Mouse (Mus musculus): ENCODE measurements around the gene Pogk. TPM values are rescaled to one million over a fixed set of nuclear protein-coding genes. Genes with fewer than 3 reads are reported as not detected.

Pogk gene
- total and polyA plus RNA-seq, 3 experiments: 11.5 to 14.1 TPM; not detected in 1

GRCm38 (mm10) chr1:166396381-166396780, 13.3 kb downstream of the Pogk start:
- no peak overlapping the region for H3K9ac ChIP-seq (ENCODE audit: control insufficient read depth, low read depth, low read length, poor library complexity, severe bottlenecking)
- no peak overlapping the region for H3K4me3 ChIP-seq (ENCODE audit: control insufficient read depth in 1 of 2, insufficient read depth in 1 of 2, low read depth in 2 of 2, low read length in 2 of 2)
- TF ChIP-seq JUND (IDR thresholded peaks at IDR 0.05; ENCODE audit: low read depth, low read length): no peak
- no peak for TF ChIP-seq ZMIZ1 (IDR thresholded peaks at IDR 0.05; ENCODE audit: low read depth, low read length)
- no peak for TF ChIP-seq NELFE (IDR thresholded peaks at IDR 0.05; ENCODE audit: low read depth, low read length)
- TF ChIP-seq CHD2 (IDR thresholded peaks at IDR 0.05; ENCODE audit: low read length): no peak
- no peak for TF ChIP-seq GABPA (IDR thresholded peaks at IDR 0.05; ENCODE audit: low read depth, low read length)
- TF ChIP-seq RCOR1 (IDR thresholded peaks at IDR 0.05; ENCODE audit: low read depth, low read length): no peak
- H3K4me1 ChIP-seq (ENCODE audit: control insufficient read depth in 1 of 2, insufficient read depth in 2 of 2, low read length in 2 of 2): no peaks in the 10 kb centered on the region
- DNase-seq (ENCODE audit: low read depth, low spot score): no peak
- no peak overlapping the region for H3K27ac ChIP-seq (ENCODE audit: control insufficient read depth, low read depth, low read length)
- no peaks in the 10 kb centered on the region for H3K79me2 ChIP-seq (ENCODE audit: control insufficient read depth, insufficient read depth, low read length, poor library complexity)
- H3K27me3 ChIP-seq (ENCODE audit: control insufficient read depth in 1 of 2, insufficient read depth in 2 of 2, low read length in 2 of 2): no peaks in the 10 kb centered on the region
- peaks cover 0 to 9% of the 10 kb centered on the region in 2 experiments; a peak in 2 of 4 replicates for H3K36me3 ChIP-seq (ENCODE audit: control insufficient read depth in 1 of 2, insufficient read depth in 2 of 2, low read length in 2 of 2)
- no peaks in the 10 kb centered on the region for H3K9me3 ChIP-seq (replicated peaks; ENCODE audit: insufficient read depth, low read length)

- no peaks in the 10 kb centered on the region for H3K4me1 ChIP-seq (ENCODE audit: control insufficient read depth in 1 of 2, insufficient read depth in 2 of 2, low read length in 2 of 2)
- H3K4me3 ChIP-seq (ENCODE audit: control insufficient read depth in 1 of 2, insufficient read depth in 1 of 2, low read depth in 2 of 2, low read length in 2 of 2): no peak overlapping the region
- H3K9ac ChIP-seq (ENCODE audit: control insufficient read depth, low read depth, low read length, poor library complexity, severe bottlenecking): no peak overlapping the region
- no peak for DNase-seq (ENCODE audit: low read depth, low spot score)
- H3K9me3 ChIP-seq (replicated peaks; ENCODE audit: insufficient read depth, low read length): no peaks in the 10 kb centered on the region
- H3K79me2 ChIP-seq (ENCODE audit: control insufficient read depth, insufficient read depth, low read length, poor library complexity): no peaks in the 10 kb centered on the region
- TF ChIP-seq NELFE (IDR thresholded peaks at IDR 0.05; ENCODE audit: low read depth, low read length): no peak
- TF ChIP-seq CHD1 (IDR thresholded peaks at IDR 0.05; ENCODE audit: low read depth, low read length): no peak
- no peak for TF ChIP-seq MXI1 (IDR thresholded peaks at IDR 0.05; ENCODE audit: low read depth, low read length)
- no peak for TF ChIP-seq ELF1 (IDR thresholded peaks at IDR 0.05; ENCODE audit: low read depth, low read length)
- no peak for TF ChIP-seq USF2 (IDR thresholded peaks at IDR 0.05; ENCODE audit: borderline replicate concordance in 1 of 2, insufficient read depth in 1 of 2, low read depth in 1 of 2, low read length in 2 of 2)
- no peak for TF ChIP-seq MAZ (IDR thresholded peaks at IDR 0.05; ENCODE audit: low read depth, low read length)
- TF ChIP-seq SIN3A (IDR thresholded peaks at IDR 0.05; ENCODE audit: low read length): no peak
- TF ChIP-seq CHD2 (IDR thresholded peaks at IDR 0.05; ENCODE audit: low read length): no peak
- TF ChIP-seq TCF12 (IDR thresholded peaks at IDR 0.05; ENCODE audit: low read depth, low read length): no peak
- TF ChIP-seq JUND (IDR thresholded peaks at IDR 0.05; ENCODE audit: low read depth, low read length): no peak
- no peak for TF ChIP-seq TBP (IDR thresholded peaks at IDR 0.05; ENCODE audit: low read depth, low read length)
- TF ChIP-seq UBTF (IDR thresholded peaks at IDR 0.05; ENCODE audit: borderline replicate concordance, insufficient read depth, low read depth, low read length): no peak
- no peak for TF ChIP-seq POLR2A (IDR thresholded peaks at IDR 0.05; ENCODE audit: control insufficient read depth in 1 of 2, insufficient read depth in 1 of 2, low read depth in 1 of 2, low read length in 2 of 2, poor library complexity in 1 of 2)
- TF ChIP-seq ZC3H11A (IDR thresholded peaks at IDR 0.05; ENCODE audit: low read depth, low read length): no peak
- no peak for TF ChIP-seq ZKSCAN1 (IDR thresholded peaks at IDR 0.05; ENCODE audit: low read depth, low read length)
- TF ChIP-seq CTCF (IDR thresholded peaks at IDR 0.05 in 2 of 3, conservative IDR thresholded peaks at IDR 0.05 in 1 of 3; ENCODE audit: control insufficient read depth in 1 of 3, insufficient read depth in 1 of 3, low read depth in 2 of 3, low read length in 3 of 3, poor library complexity in 1 of 3, severe bottlenecking in 1 of 3): no peak
- TF ChIP-seq MYB (IDR thresholded peaks at IDR 0.05; ENCODE audit: low read depth, low read length): no peak
- TF ChIP-seq ETS1 (IDR thresholded peaks at IDR 0.05; ENCODE audit: low read depth, low read length): no peak
- TF ChIP-seq USF1 (IDR thresholded peaks at IDR 0.05; ENCODE audit: low read depth, low read length): no peak
- no peak for TF ChIP-seq ZMIZ1 (IDR thresholded peaks at IDR 0.05; ENCODE audit: low read depth, low read length)
- H3K27ac ChIP-seq (ENCODE audit: control insufficient read depth, low read depth, low read length): no peak overlapping the region
- peaks cover 0 to 12% of the 10 kb centered on the region in 2 experiments; a peak in 2 of 4 replicates for H3K36me3 ChIP-seq (ENCODE audit: control insufficient read depth in 1 of 2, insufficient read depth in 2 of 2, low read length in 2 of 2)
- no peaks in the 10 kb centered on the region for H3K27me3 ChIP-seq (ENCODE audit: control insufficient read depth in 1 of 2, insufficient read depth in 2 of 2, low read length in 2 of 2)
These were observed 14.0 kb downstream of the Pogk start for GRCm38 (mm10) chr1:166395661-166396060.
